In genomic region chr3:52401162-52401928, GRCm38 (mm10) we compare ENCODE assay signal across 9 mouse cellular contexts.
A peak's percentile ranks its signal among the peaks of the same experiment; 100 is the strongest.
DNase-seq lines count a peak whose midpoint lies in the region; ATAC-seq and TF ChIP-seq lines count a peak whose summit lies in the region.
"Had no signal": no experiment of that assay in that cellular context is flagged by ENCODE, and none has a peak within 500 bp of the region (broad histone marks: within the 10 kb centered on the region; RNA-seq: fewer than 3 reads in every experiment).

No protein-coding gene starts in this region.

- H3K9me3 ChIP-seq in forebrain, embryonic 14.5 days (replicated peaks; ENCODE audit: control insufficient read depth, low read length), result 0 out of 2 replicates have a peak, but pooled peaks cover 2% of the 10 kb centered on the region
- H3K9me3 ChIP-seq in liver, embryonic 14.5 days (ENCODE audit: control insufficient read depth, low read length), result no peaks in the 10 kb centered on the region
- no peaks in the 10 kb centered on the region for H3K9me3 ChIP-seq in neural tube, embryonic 12.5 days

- TF ChIP-seq EP300 in liver, embryonic 14.5 days (IDR thresholded peaks at IDR 0.05; ENCODE audit: low read depth), result no peak

- peak; percentile 44 to 53 for DNase-seq in spleen, adult 18-20 months
- no peak for DNase-seq in spleen, adult 12 weeks (ENCODE audit: low spot score)
- peak; percentile 81 for DNase-seq in forebrain, embryonic 14.5 days (ENCODE audit: low spot score)
- peak; percentile 47 to 57 for DNase-seq in heart, postnatal 14 days
- peak; percentile 79 to 82 for DNase-seq in kidney, postnatal 36 days
- no peak for DNase-seq in liver, embryonic 14.5 days (ENCODE audit: low read depth in 3 of 3, low spot score in 3 of 3)
- DNase-seq in testis, postnatal 10 days (ENCODE audit: low spot score), result peak; percentile 57

- H3K4me1 ChIP-seq in forebrain, embryonic 14.5 days (ENCODE audit: control insufficient read depth, insufficient read depth, low read length), result peaks cover 10% of the 10 kb centered on the region; the same call in 1 of the 2 replicates
- H3K4me1 ChIP-seq in liver, embryonic 14.5 days (replicated peaks; ENCODE audit: control insufficient read depth in 2 of 2, insufficient read depth in 2 of 2, low read length in 1 of 2), result peaks cover 0 to 7% of the 10 kb centered on the region in 2 experiments; a peak in 2 of 4 replicates
- peaks cover 12% of the 10 kb centered on the region for H3K4me1 ChIP-seq in neural tube, embryonic 12.5 days

- under 1% methylated on average over 26 of the region's 26 CpGs for WGBS in forebrain, embryonic 14.5 days
- 3% methylated on average over 26 of the region's 26 CpGs for WGBS in liver, embryonic 14.5 days (ENCODE audit: insufficient replicate concordance)
- WGBS in neural tube, embryonic 12.5 days, result 1% methylated on average over 26 of the region's 26 CpGs

- H3K27ac ChIP-seq in forebrain, embryonic 14.5 days (ENCODE audit: low read depth, low read length), result no peak overlapping the region; the same call in 1 of the 2 replicates
- H3K27ac ChIP-seq in liver, embryonic 14.5 days, result no peak overlapping the region
- H3K27ac ChIP-seq in neural tube, embryonic 12.5 days, result no peak overlapping the region

- peak overlapping the region; percentile 69 for H3K4me2 ChIP-seq in forebrain, embryonic 14.5 days (ENCODE audit: low read length)
- peak overlapping the region; percentile 36; the same call in 1 of the 2 replicates for H3K4me2 ChIP-seq in liver, embryonic 14.5 days (ENCODE audit: low read depth)
- peak overlapping the region; percentile 70 for H3K4me2 ChIP-seq in neural tube, embryonic 12.5 days (replicated peaks)

- intact Hi-C loops in heart, postnatal 14 days (cut with DNase I), result loop anchor here (5.0 kb wide), 1 partner anchor 59 kb away; no protein-coding TSS in a partner anchor

- H3K9ac ChIP-seq in forebrain, embryonic 14.5 days (ENCODE audit: low read length), result peak overlapping the region; percentile 49
- no peak overlapping the region for H3K9ac ChIP-seq in liver, embryonic 14.5 days (replicated peaks)
- peak overlapping the region; percentile 38; the same call in 1 of the 2 replicates for H3K9ac ChIP-seq in neural tube, embryonic 12.5 days

- H3K4me3 ChIP-seq in forebrain, embryonic 14.5 days (ENCODE audit: low read depth, low read length), result peak overlapping the region; percentile 18
- H3K4me3 ChIP-seq in liver, embryonic 14.5 days (ENCODE audit: insufficient read depth in 1 of 2, low read depth in 2 of 2, low read length in 2 of 2), result no peak overlapping the region
- peak overlapping the region; percentile 28 for H3K4me3 ChIP-seq in neural tube, embryonic 12.5 days

- no peak for TF ChIP-seq CTCF in liver, embryonic 14.5 days (IDR thresholded peaks at IDR 0.05; ENCODE audit: low read depth)

- H3K36me3 ChIP-seq in forebrain, embryonic 14.5 days (ENCODE audit: control insufficient read depth, insufficient read depth, low read length), result no peaks in the 10 kb centered on the region
- no peaks in the 10 kb centered on the region for H3K36me3 ChIP-seq in liver, embryonic 14.5 days (replicated peaks; ENCODE audit: control insufficient read depth, insufficient read depth, low read depth)
- H3K36me3 ChIP-seq in neural tube, embryonic 12.5 days, result no peaks in the 10 kb centered on the region

- peaks cover 3% of the 10 kb centered on the region; the same call in 1 of the 2 replicates for H3K27me3 ChIP-seq in forebrain, embryonic 14.5 days (replicated peaks; ENCODE audit: control insufficient read depth, insufficient read depth, low read length)
- no peaks in the 10 kb centered on the region for H3K27me3 ChIP-seq in liver, embryonic 14.5 days (ENCODE audit: control insufficient read depth, insufficient read depth, low read length)
- H3K27me3 ChIP-seq in neural tube, embryonic 12.5 days (replicated peaks), result peaks cover 4% of the 10 kb centered on the region; the same call in 1 of the 2 replicates
- H3K27me3 ChIP-seq: Patski had no signal

- peak; percentile 83 for ATAC-seq in forebrain, embryonic 14.5 days
- no peak for ATAC-seq in liver, embryonic 14.5 days (ENCODE audit: insufficient read depth)
- ATAC-seq in neural tube, embryonic 12.5 days (ENCODE audit: low FRiP score, low read depth), result peak; percentile 69
- ATAC-seq: Patski had no signal

Comparison
In these comparisons a context has a peak if more than half of its experiments do, and no peak if none do; other contexts are left out.
1. DNase-seq: peak in spleen, adult 18-20 months (2 of 2), forebrain, embryonic 14.5 days (single experiment), heart, postnatal 14 days (2 of 2), kidney, postnatal 36 days (2 of 2) and testis, postnatal 10 days (single experiment); none in spleen, adult 12 weeks (single experiment) and liver, embryonic 14.5 days (0 of 3).
2. H3K4me3 ChIP-seq: peak in forebrain, embryonic 14.5 days (single experiment) and neural tube, embryonic 12.5 days (single experiment); none in liver, embryonic 14.5 days (0 of 2).
3. Peak in every context shown above with its lines, with median percentiles within 50 percentile points of each other: H3K4me2 ChIP-seq.